ENCODE assay signal across 13 mouse cellular contexts in genomic region chr2:22957415-22957814, GRCm38 (mm10).
DNase-seq lines count a peak whose midpoint lies in the region; ATAC-seq and TF ChIP-seq lines count a peak whose summit lies in the region.
"Had no signal": no experiment of that assay in that cellular context is flagged by ENCODE, and none has a peak within 500 bp of the region (broad histone marks: within the 10 kb centered on the region; RNA-seq: fewer than 3 reads in every experiment).

No protein-coding gene starts in this region.

- no peak overlapping the region for H3K4me2 ChIP-seq in liver, embryonic 13.5 days
- H3K4me2 ChIP-seq: heart, embryonic 15.5 days; hindbrain, embryonic 12.5 days; limb, embryonic 13.5 days had no signal

- no peak for DNase-seq in layer of hippocampus, adult 2 months (ENCODE audit: low spot score in 2 of 2)
- no peak for DNase-seq in layer of hippocampus, adult 8-10 months (ENCODE audit: low spot score in 2 of 2)
- peak; percentile 19 to 40 for DNase-seq in B cell, adult 2 months
- DNase-seq in T-cell, adult 2 months (ENCODE audit: low spot score): peak; percentile 1
- DNase-seq in liver, embryonic 13.5 days: peak; percentile 5
- no peak for DNase-seq in left cerebral cortex, adult 2 months (ENCODE audit: extremely low spot score in 1 of 2, low spot score in 2 of 2)
- no peak for DNase-seq in kidney, postnatal 4 days
- DNase-seq in right cerebral cortex, adult 2 months (ENCODE audit: low spot score in 2 of 2): no peak
- DNase-seq: cerebellum, adult 8-10 months; kidney, adult 9 months had no signal

- peaks cover 14% of the 10 kb centered on the region for H3K36me3 ChIP-seq in liver, embryonic 13.5 days
- H3K36me3 ChIP-seq: heart, embryonic 15.5 days had no signal

- no peak for TF ChIP-seq CTCF in layer of hippocampus, adult 2 months (conservative IDR thresholded peaks at IDR 0.05)
- TF ChIP-seq CTCF in left cerebral cortex, adult 2 months (IDR thresholded peaks at IDR 0.05): no peak

- intact Hi-C loops in left cerebral cortex, adult 2 months (cut with DNase I): no loop called here

- peak overlapping the region; percentile 54 for H3K27ac ChIP-seq in layer of hippocampus, adult 2 months
- no peak overlapping the region for H3K27ac ChIP-seq in liver, embryonic 13.5 days
- H3K27ac ChIP-seq in left cerebral cortex, adult 2 months: no peak overlapping the region
- H3K27ac ChIP-seq: heart, embryonic 15.5 days; hindbrain, embryonic 12.5 days; limb, embryonic 13.5 days had no signal

- ATAC-seq in liver, embryonic 13.5 days (ENCODE audit: low read depth): peak; percentile 77

- 78% methylated on average over 1 of the region's 1 CpGs for WGBS in liver, embryonic 13.5 days (ENCODE audit: insufficient replicate concordance)

- no peak overlapping the region for H3K4me3 ChIP-seq in layer of hippocampus, adult 2 months
- H3K4me3 ChIP-seq in liver, embryonic 13.5 days (replicated peaks): no peak overlapping the region
- no peak overlapping the region for H3K4me3 ChIP-seq in left cerebral cortex, adult 2 months
- H3K4me3 ChIP-seq: heart, embryonic 15.5 days; hindbrain, embryonic 12.5 days; limb, embryonic 13.5 days had no signal

- no peak overlapping the region for H3K9ac ChIP-seq in liver, embryonic 13.5 days
- H3K9ac ChIP-seq: heart, embryonic 15.5 days; hindbrain, embryonic 12.5 days; limb, embryonic 13.5 days had no signal

- H3K27me3 ChIP-seq in liver, embryonic 13.5 days: no peaks in the 10 kb centered on the region
- H3K27me3 ChIP-seq: heart, embryonic 15.5 days; hindbrain, embryonic 12.5 days; limb, embryonic 13.5 days had no signal

- peaks cover 11% of the 10 kb centered on the region for H3K4me1 ChIP-seq in liver, embryonic 13.5 days (replicated peaks)
- H3K4me1 ChIP-seq: heart, embryonic 15.5 days; hindbrain, embryonic 12.5 days; limb, embryonic 13.5 days had no signal

- no peaks in the 10 kb centered on the region for H3K9me3 ChIP-seq in liver, embryonic 13.5 days (replicated peaks)
- H3K9me3 ChIP-seq: heart, embryonic 15.5 days; hindbrain, embryonic 12.5 days; limb, embryonic 13.5 days had no signal

Comparison
In these comparisons a context has a peak if more than half of its experiments do, and no peak if none do; other contexts are left out.
1. DNase-seq: peak in B cell, adult 2 months (2 of 2), T-cell, adult 2 months (single experiment) and liver, embryonic 13.5 days (single experiment); none in layer of hippocampus, adult 2 months (0 of 2), layer of hippocampus, adult 8-10 months (0 of 2), left cerebral cortex, adult 2 months (0 of 2), kidney, postnatal 4 days (0 of 2) and right cerebral cortex, adult 2 months (0 of 2).